Mouse (Mus musculus) forebrain, embryonic 10.5 days (tissue): ENCODE data around the gene Cbll1. TPM values are rescaled to one million over a fixed set of nuclear protein-coding genes. Genes with fewer than 3 reads are reported as not detected.
A peak's percentile ranks its signal among the peaks of the same experiment; 100 is the strongest.

Experiments
- DNase-seq: peaks from one replicate; pipeline ENCODE4 v3.0.0-alpha.2; 2017; ENCODE audit warnings: low spot score; ENCODE audit errors: extremely low spot score
- H3K27ac ChIP-seq: fragments of 300-500 bp; sonication (generic); 2 replicates; pipeline ENCODE4 v1.5.1; 2016; ENCODE audit warnings: mild to moderate bottlenecking
- H3K27me3 ChIP-seq: fragments of 300-500 bp; sonication (generic); 2 replicates; pipeline ENCODE4 v1.6.1; 2016; ENCODE audit warnings: mild to moderate bottlenecking; ENCODE audit not compliant: poor library complexity, severe bottlenecking
- H3K36me3 ChIP-seq: fragments of 300-500 bp; sonication (generic); replicated peaks from 2 replicates; pipeline ENCODE4 v1.6.1; 2016; ENCODE audit warnings: mild to moderate bottlenecking, moderate library complexity
- H3K4me1 ChIP-seq: fragments of 300-500 bp; sonication (generic); 2 replicates; pipeline ENCODE4 v1.6.1; 2016
- H3K4me3 ChIP-seq: fragments of 300-500 bp; sonication (generic); 2 replicates; pipeline ENCODE4 v1.5.1; 2016; ENCODE audit warnings: mild to moderate bottlenecking, moderate library complexity
- H3K9me3 ChIP-seq: fragments of 300-500 bp; sonication (generic); 2 replicates; pipeline ENCODE4 v1.6.1; 2016; ENCODE audit warnings: mild to moderate bottlenecking, moderate library complexity
- WGBS: fragments of 180-500 bp; shearing (Covaris S2); methylation state at CpG from one replicate; pipeline ENCODE4 v1.1.7; 2016; 5-methylcytosine and 5-hydroxymethylcytosine counted together
- polyA plus RNA-seq: library from polyadenylated mRNA; unstranded; fragments of >200 nt; fragmentation: Nextera tagmentation; extraction: Ambion mirVana; gene quantifications from 2 replicates; pipeline ENCODE4 v1.2.1, GENCODE M21; 2016

Cbll1 gene
- 16.7 and 19.2 TPM in 2 replicates for polyA plus RNA-seq

- peaks cover 19% of the 10 kb centered on the region for H3K4me1 ChIP-seq
- H3K4me3 ChIP-seq = peak within 1 kb of the TSS; percentile 90
- H3K36me3 ChIP-seq = peaks cover 4% of the 10 kb centered on the region
- H3K27me3 ChIP-seq = no peaks in the 10 kb centered on the region
- DNase-seq = peak; percentile 94
- H3K27ac ChIP-seq = peak within 1 kb of the TSS; percentile 96
- whole genome bisulfite sequencing = under 1% methylated on average over 68 of the region's 68 CpGs
- no peaks in the 10 kb centered on the region for H3K9me3 ChIP-seq
Observed at GRCm38 (mm10) chr12:31499314-31500131, at the start of gene Cbll1. TSS of gene Cbll1 (minus strand) at chr12:31499616.

GRCm38 (mm10) chr12:31546061-31546460 is 46.6 kb upstream of the Cbll1 start:
- H3K9me3 ChIP-seq = no peaks in the 10 kb centered on the region
- 82% methylated on average over 1 of the region's 1 CpGs for WGBS
- H3K27me3 ChIP-seq = no peaks in the 10 kb centered on the region
- H3K27ac ChIP-seq = no peak overlapping the region
- H3K4me1 ChIP-seq = peaks cover under 1% of the 10 kb centered on the region; the same call in 1 of the 2 replicates
- no peak overlapping the region for H3K4me3 ChIP-seq
- no peaks in the 10 kb centered on the region for H3K36me3 ChIP-seq
- no peak for DNase-seq

GRCm38 (mm10) chr12:31545219-31545618 is 45.8 kb upstream of the Cbll1 start:
- H3K36me3 ChIP-seq = no peaks in the 10 kb centered on the region
- no peak for DNase-seq
- no peaks in the 10 kb centered on the region for H3K9me3 ChIP-seq
- no peak overlapping the region for H3K4me3 ChIP-seq
- H3K27ac ChIP-seq = no peak overlapping the region
- WGBS = 32% methylated on average over 2 of the region's 2 CpGs
- H3K4me1 ChIP-seq = no peaks in the 10 kb centered on the region
- H3K27me3 ChIP-seq = no peaks in the 10 kb centered on the region

- Histone ChIP-seq H3K4me3 (no peak overlapping the region), H3K36me3 (no peaks in the 10 kb centered on the region), H3K9me3 (no peaks in the 10 kb centered on the region), H3K27me3 (no peaks in the 10 kb centered on the region), H3K27ac (no peak overlapping the region), H3K4me1 (no peaks in the 10 kb centered on the region)
- 86% methylated on average over 5 of the region's 5 CpGs for WGBS
- no peak for DNase-seq
Observed at GRCm38 (mm10) chr12:31541541-31541940, 42.1 kb upstream of the Cbll1 start.

GRCm38 (mm10) chr12:31539783-31540182 is 40.4 kb upstream of the Cbll1 start:
- H3K4me1 ChIP-seq = no peaks in the 10 kb centered on the region
- no peaks in the 10 kb centered on the region for H3K27me3 ChIP-seq
- H3K4me3 ChIP-seq = no peak overlapping the region
- H3K36me3 ChIP-seq = no peaks in the 10 kb centered on the region
- 89% methylated on average over 2 of the region's 2 CpGs for WGBS
- no peak overlapping the region for H3K27ac ChIP-seq
- no peaks in the 10 kb centered on the region for H3K9me3 ChIP-seq
- no peak for DNase-seq

- Histone ChIP-seq H3K27ac (no peak overlapping the region), H3K9me3 (no peaks in the 10 kb centered on the region), H3K4me3 (no peak overlapping the region), H3K27me3 (no peaks in the 10 kb centered on the region), H3K4me1 (peaks cover 7% of the 10 kb centered on the region; the same call in 1 of the 2 replicates), H3K36me3 (no peaks in the 10 kb centered on the region)
- DNase-seq = no peak
- WGBS = 80% methylated on average over 7 of the region's 7 CpGs
Observed at GRCm38 (mm10) chr12:31537515-31538230, 38.3 kb upstream of the Cbll1 start.

- H3K27me3 ChIP-seq = no peaks in the 10 kb centered on the region
- no peak overlapping the region for H3K27ac ChIP-seq
- no peak overlapping the region for H3K4me3 ChIP-seq
- no peaks in the 10 kb centered on the region for H3K9me3 ChIP-seq
- H3K4me1 ChIP-seq = peaks cover 7% of the 10 kb centered on the region; the same call in 1 of the 2 replicates
- H3K36me3 ChIP-seq = no peaks in the 10 kb centered on the region
- 71% methylated on average over 11 of the region's 11 CpGs for WGBS
- DNase-seq = no peak
Observed at GRCm38 (mm10) chr12:31534060-31534843, 34.8 kb upstream of the Cbll1 start.

GRCm38 (mm10) chr12:31533218-31533908 is 33.9 kb upstream of the Cbll1 start:
- Histone ChIP-seq H3K9me3 (no peaks in the 10 kb centered on the region), H3K4me1 (peaks cover 7% of the 10 kb centered on the region; the same call in 1 of the 2 replicates), H3K4me3 (no peak overlapping the region), H3K27me3 (no peaks in the 10 kb centered on the region), H3K36me3 (no peaks in the 10 kb centered on the region), H3K27ac (no peak overlapping the region)
- DNase-seq = no peak
- WGBS = 86% methylated on average over 10 of the region's 10 CpGs

GRCm38 (mm10) chr12:31532054-31532453 is 32.6 kb upstream of the Cbll1 start:
- no peak for DNase-seq
- Histone ChIP-seq H3K4me3 (no peak overlapping the region), H3K9me3 (no peaks in the 10 kb centered on the region), H3K36me3 (no peaks in the 10 kb centered on the region), H3K4me1 (peaks cover 7% of the 10 kb centered on the region; the same call in 1 of the 2 replicates), H3K27me3 (no peaks in the 10 kb centered on the region), H3K27ac (no peak overlapping the region)
- WGBS = 75% methylated on average over 14 of the region's 14 CpGs

GRCm38 (mm10) chr12:31527407-31527806 is 28.0 kb upstream of the Cbll1 start:
- H3K27ac ChIP-seq = no peak overlapping the region
- no peak overlapping the region for H3K4me3 ChIP-seq
- no peaks in the 10 kb centered on the region for H3K27me3 ChIP-seq
- H3K4me1 ChIP-seq = no peaks in the 10 kb centered on the region
- peaks cover 3% of the 10 kb centered on the region; the same call in 1 of the 2 replicates for H3K9me3 ChIP-seq
- 67% methylated on average over 6 of the region's 6 CpGs for WGBS
- H3K36me3 ChIP-seq = no peaks in the 10 kb centered on the region
- DNase-seq = no peak

GRCm38 (mm10) chr12:31521371-31521770 is 22.0 kb upstream of the Cbll1 start:
- Histone ChIP-seq H3K4me1 (no peaks in the 10 kb centered on the region), H3K4me3 (no peak overlapping the region), H3K9me3 (peaks cover 3% of the 10 kb centered on the region; the same call in 1 of the 2 replicates), H3K27ac (no peak overlapping the region), H3K36me3 (no peaks in the 10 kb centered on the region), H3K27me3 (no peaks in the 10 kb centered on the region)
- 90% methylated on average over 3 of the region's 3 CpGs for whole genome bisulfite sequencing
- no peak for DNase-seq

- Histone ChIP-seq H3K4me1 (no peaks in the 10 kb centered on the region), H3K27me3 (no peaks in the 10 kb centered on the region), H3K4me3 (no peak overlapping the region), H3K27ac (no peak overlapping the region), H3K36me3 (no peaks in the 10 kb centered on the region), H3K9me3 (peaks cover 3% of the 10 kb centered on the region; the same call in 1 of the 2 replicates)
- no peak for DNase-seq
- 91% methylated on average over 6 of the region's 6 CpGs for WGBS
Observed at GRCm38 (mm10) chr12:31520119-31520518, 20.7 kb upstream of the Cbll1 start.
